Mouse (Mus musculus) urinary bladder, postnatal 36 days (tissue): ENCODE data around the gene Ddx55.
"Not testable (repeated sequence)": the region's sequence is repeated elsewhere in the genome, so short reads cannot be mapped to it uniquely, and the experiment has no call there.

Source experiments
- DNase-seq, 2 experiments: peaks; one replicate each; pipeline ENCODE4 v3.0.0; 2022; ENCODE audit warnings: low spot score in 2 of 2, mixed read lengths in 1 of 2

Gene Ddx55

GRCm38 (mm10) chr5:124538813-124539792 is 13.6 kb upstream of the Ddx55 start:
- DNase-seq: peak; percentile 26 to 42

- no peak for DNase-seq
These were observed 12.8 kb upstream of the Ddx55 start for GRCm38 (mm10) chr5:124539905-124540304.

GRCm38 (mm10) chr5:124540383-124540786 is 12.3 kb upstream of the Ddx55 start, which contains the start of gene Tmed2:
Gene Tmed2, plus strand, starts transcription at chr5:124540695.
- DNase-seq: peak; percentile 94 to 96

- DNase-seq: peak; percentile 63 to 81
These were observed 11.6 kb upstream of the Ddx55 start for GRCm38 (mm10) chr5:124540905-124541601.

- DNase-seq: no peak
These were observed 11.1 kb upstream of the Ddx55 start for GRCm38 (mm10) chr5:124541602-124541973.

- not testable (repeated sequence) for DNase-seq
These were observed 1.9 kb upstream of the Ddx55 start for GRCm38 (mm10) chr5:124550737-124551136.

GRCm38 (mm10) chr5:124551349-124552093 is 1.1 kb upstream of the Ddx55 start:
- DNase-seq: not testable (repeated sequence)

- DNase-seq: no peak
These were observed 581 bp upstream of the Ddx55 start for GRCm38 (mm10) chr5:124552094-124552472.

- no peak for DNase-seq
These were observed 943 bp downstream of the Ddx55 start for GRCm38 (mm10) chr5:124553607-124554006.

GRCm38 (mm10) chr5:124555145-124555544 is 2.5 kb downstream of the Ddx55 start:
- DNase-seq: no peak

GRCm38 (mm10) chr5:124571068-124571467 is 18.4 kb downstream of the Ddx55 start:
- no peak for DNase-seq

- no peak for DNase-seq
These were observed 22.8 kb downstream of the Ddx55 start for GRCm38 (mm10) chr5:124575467-124575866.

- DNase-seq: peak; percentile 89 to 93
These were observed 26.1 kb downstream of the Ddx55 start, which contains the start of the genes Eif2b1 and Gtf2h3 for GRCm38 (mm10) chr5:124578633-124579317. Gene Eif2b1, minus strand, starts transcription at chr5:124579131. Gene Gtf2h3, plus strand, starts transcription at chr5:124579140.

- peak in 1 of 2 experiments; percentile 27 for DNase-seq
These were observed 29.9 kb downstream of the Ddx55 start for GRCm38 (mm10) chr5:124582515-124582914.

GRCm38 (mm10) chr5:124592768-124593167 is 40.1 kb downstream of the Ddx55 start:
- DNase-seq: no peak

- peak; percentile 85 to 89 for DNase-seq
These were observed 45.8 kb downstream of the Ddx55 start for GRCm38 (mm10) chr5:124598224-124599174.

GRCm38 (mm10) chr5:124599726-124600125 is 47.1 kb downstream of the Ddx55 start:
- not testable (repeated sequence) for DNase-seq

- DNase-seq: peak; percentile 17 to 18
These were observed 49.7 kb downstream of the Ddx55 start for GRCm38 (mm10) chr5:124602349-124602748.

- no peak for DNase-seq
These were observed 51.6 kb downstream of the Ddx55 start for GRCm38 (mm10) chr5:124604296-124604695.
